Mouse (Mus musculus) cerebellum, adult 2 months (tissue): ENCODE measurements at regions not wholly inside any gene's neighbourhood (a gene's known extent, or its start where the extent isn't known, plus 50 kb on each side); places are given as distances from the start of the nearest gene placed in this dataset.

ENCODE experiments used
- CTCF ChIP-seq: fragments of 200-500 bp; IDR thresholded peaks from 2 replicates; pipeline ENCODE4 v1.5.1; 2011; ENCODE audit warnings: low read depth, mild to moderate bottlenecking, control low read depth, low read length, moderate library complexity, borderline replicate concordance; ENCODE audit not compliant: insufficient read depth
- POLR2A ChIP-seq: fragments of 200-500 bp; IDR thresholded peaks from 2 replicates; pipeline ENCODE4 v1.6.1; 2011; ENCODE audit warnings: low read length, control low read depth, borderline replicate concordance; ENCODE audit not compliant: insufficient read depth

DNA sequence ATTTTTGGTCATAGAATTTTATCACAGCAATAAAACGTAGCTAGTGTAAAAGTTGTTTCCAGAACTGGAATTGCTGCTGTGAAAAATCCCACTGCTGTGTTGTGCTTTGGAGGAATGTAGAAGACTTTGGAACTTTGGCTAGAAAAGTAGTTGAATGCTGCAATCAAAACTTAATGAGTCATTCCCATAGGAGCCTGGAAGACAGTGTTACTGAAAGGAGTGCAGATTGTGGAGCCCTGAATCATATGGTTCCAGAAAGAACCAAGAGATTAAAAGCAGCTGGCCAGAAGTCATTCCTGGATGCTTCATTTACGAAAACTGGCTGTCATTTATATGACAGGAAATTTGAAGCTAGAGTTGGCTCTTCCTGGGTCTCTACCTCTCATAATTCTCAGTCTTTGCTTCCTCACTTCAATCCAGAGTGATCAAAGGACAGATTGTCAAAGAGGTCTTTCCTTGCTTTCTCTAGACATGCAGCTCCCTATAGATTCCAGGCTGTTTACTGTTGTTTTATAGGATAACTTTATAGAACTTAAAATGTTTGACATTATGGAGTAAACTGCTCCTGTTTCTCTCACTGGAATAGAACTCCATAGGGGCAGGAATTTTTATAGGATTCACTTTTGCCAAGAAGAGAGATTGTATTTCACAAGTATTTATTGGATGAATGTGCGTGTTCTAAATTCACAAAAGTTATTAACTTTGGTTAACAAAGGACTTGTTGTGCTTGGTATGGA, 504.2 kb downstream of the Cypt12 start:
- TF ChIP-seq POLR2A (no peak), CTCF (no peak)
